Mouse (Mus musculus) heart, postnatal 10 days (tissue): ENCODE measurements around the gene Lgals4. TPM values are rescaled to one million over a fixed set of nuclear protein-coding genes. Genes with fewer than 3 reads are reported as not detected.

Source experiments
- DNase-seq, 2 experiments: peaks; one replicate each; pipeline ENCODE4 v3.0.0; 2021
- intact Hi-C: fragments of 180-260 bp; cut with DNase I; formaldehyde crosslinking; loops from one replicate; pipeline ENCODE4 v1.15.1; 2025
- total RNA-seq, 2 experiments: library from RNA; stranded (reverse); gene quantifications; 2 replicates each; pipeline ENCODE4 v1.2.3; 2021

Gene Lgals4
- 10 to 100 TPM; 35.0 to 35.8 TPM for total RNA-seq

DNA sequence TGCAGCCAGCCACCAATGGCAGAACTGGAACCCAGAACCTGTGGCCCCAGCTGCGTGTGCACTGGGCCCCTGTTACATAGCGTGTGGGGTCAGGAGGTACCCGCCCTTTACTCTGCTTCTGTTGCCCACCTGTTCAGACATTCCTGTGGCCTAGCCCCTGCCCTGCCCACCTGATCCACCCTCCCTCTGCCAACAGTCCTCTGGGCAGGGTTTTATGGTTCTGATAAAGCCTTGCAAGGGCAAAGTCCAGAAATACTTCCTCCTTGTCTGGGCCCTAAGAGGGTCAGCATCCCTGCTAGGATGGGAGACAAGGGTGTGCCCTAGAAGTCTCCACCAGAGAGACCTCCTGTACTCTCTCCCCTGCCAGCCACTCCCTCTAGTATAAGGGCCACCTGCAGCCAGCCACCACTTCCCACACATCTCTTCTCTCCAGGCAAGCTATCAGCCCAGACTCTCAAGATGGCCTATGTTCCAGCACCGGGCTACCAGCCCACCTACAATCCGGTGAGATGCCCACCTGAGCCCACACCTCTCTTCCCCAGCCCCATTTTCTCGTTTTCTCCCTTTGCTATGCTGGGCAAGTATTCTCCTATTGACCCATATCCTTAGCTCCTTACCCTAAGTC lies at the start of gene Lgals4:
Gene Lgals4 (plus strand): TSS at position 132 of the 625 bp plus-strand sequence.
- intact Hi-C loops = no loop called here
- DNase-seq = peak in 1 of 2 experiments; percentile 26

GRCm38 (mm10) chr7:28785161-28785560 lies 48.5 kb upstream of the Lgals4 start:
- no peak for DNase-seq
- intact Hi-C loops = no loop called here

DNA sequence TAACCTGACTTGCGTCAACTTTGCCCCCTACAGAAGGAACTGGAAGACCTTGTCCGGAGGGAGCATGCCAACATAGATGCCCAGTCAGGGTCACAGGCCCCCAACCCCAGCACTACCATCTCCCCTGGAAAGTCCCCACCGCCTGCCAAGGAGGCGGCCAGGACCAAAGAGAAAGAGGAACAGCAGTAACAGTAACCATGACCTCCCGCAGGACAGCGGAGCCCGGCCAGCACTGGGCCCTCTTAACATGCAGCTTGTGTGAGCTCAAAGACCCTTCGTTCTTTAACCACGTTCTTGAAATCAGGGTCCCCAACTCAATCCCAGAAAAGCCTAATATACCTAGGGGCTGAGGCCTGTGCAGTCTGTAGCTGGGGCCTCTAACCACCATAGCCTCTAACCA lies 45.8 kb upstream of the Lgals4 start:
- intact Hi-C loops = no loop called here
- DNase-seq = no peak

- intact Hi-C loops = no loop called here
- DNase-seq = no peak
These were observed 45.1 kb upstream of the Lgals4 start, which contains the start of gene Rinl for GRCm38 (mm10) chr7:28788307-28789195. Rinl (plus strand) TSS chr7:28788969.

DNA sequence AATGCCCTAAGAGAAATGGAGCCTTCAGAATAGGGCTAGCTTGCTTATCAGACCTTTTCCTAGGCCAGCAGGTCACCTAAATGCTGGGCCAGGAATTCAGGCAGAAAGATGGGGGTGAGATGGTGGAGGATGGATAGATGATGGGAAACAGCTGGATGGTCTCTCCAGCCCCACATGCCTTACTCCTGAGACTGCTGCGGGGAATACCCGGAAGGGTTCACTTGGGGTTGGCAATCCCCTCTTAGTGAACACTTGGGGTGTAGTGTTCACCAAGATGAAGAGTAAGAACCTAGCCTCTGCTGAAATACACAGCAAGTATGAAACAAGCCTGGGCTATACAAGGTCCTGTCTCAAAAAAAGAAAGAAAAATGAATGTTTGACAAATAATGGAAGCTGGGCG lies 44.4 kb upstream of the Lgals4 start:
- intact Hi-C loops = no loop called here

DNA sequence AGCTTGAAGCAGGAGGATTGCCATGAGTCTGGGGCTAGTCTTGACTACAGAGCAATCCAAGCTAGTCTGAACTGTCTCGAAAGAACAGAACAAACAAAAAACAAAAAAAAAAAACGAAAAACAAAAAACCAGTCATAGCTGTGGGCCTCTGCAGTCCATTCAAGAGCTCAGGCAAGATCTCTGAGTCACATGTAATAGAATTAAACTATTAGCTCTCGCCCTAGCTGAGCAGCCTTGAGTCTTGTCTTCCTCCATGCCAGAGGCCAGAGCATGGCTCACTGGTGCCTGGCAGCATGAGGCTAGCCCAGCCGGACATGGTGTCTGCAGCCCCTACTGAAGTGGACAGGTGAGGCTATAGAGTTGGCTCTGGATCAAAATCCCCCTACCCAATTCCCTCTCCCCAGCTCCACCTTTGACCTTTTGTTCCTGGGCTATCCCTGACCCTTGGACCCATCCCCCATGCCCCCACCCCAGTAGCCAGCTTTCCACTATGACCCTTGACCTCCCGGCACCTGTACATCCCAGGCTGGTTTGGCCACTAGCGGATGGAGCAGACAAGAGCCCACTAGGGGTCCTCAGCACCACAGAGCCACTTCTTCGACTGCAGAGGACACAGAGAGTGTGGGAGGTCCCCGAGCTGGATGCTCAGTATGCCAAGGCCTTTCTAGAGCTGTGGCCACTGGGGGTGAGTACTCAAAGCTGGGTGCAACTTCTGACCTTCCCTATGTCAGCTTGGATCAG lies 43.4 kb upstream of the Lgals4 start:
- DNase-seq = no peak
- intact Hi-C loops = loop anchor here (5.0 kb wide), 1 partner anchor 182 kb away; no protein-coding TSS in a partner anchor

More for the DNA sequence above, 44.4 kb upstream of the Lgals4 start:
- no peak for DNase-seq

GRCm38 (mm10) chr7:28791706-28792105 lies 41.9 kb upstream of the Lgals4 start:
- intact Hi-C loops = loop anchor here (5.0 kb wide), 1 partner anchor 181 kb away; no protein-coding TSS in a partner anchor

GRCm38 (mm10) chr7:28792391-28793185 lies 41.1 kb upstream of the Lgals4 start:
- DNase-seq = no peak
- intact Hi-C loops = loop anchor here (5.0 kb wide), 1 partner anchor 180 kb away; no protein-coding TSS in a partner anchor

More at GRCm38 (mm10) chr7:28791706-28792105, 41.9 kb upstream of the Lgals4 start:
- no peak for DNase-seq

DNA sequence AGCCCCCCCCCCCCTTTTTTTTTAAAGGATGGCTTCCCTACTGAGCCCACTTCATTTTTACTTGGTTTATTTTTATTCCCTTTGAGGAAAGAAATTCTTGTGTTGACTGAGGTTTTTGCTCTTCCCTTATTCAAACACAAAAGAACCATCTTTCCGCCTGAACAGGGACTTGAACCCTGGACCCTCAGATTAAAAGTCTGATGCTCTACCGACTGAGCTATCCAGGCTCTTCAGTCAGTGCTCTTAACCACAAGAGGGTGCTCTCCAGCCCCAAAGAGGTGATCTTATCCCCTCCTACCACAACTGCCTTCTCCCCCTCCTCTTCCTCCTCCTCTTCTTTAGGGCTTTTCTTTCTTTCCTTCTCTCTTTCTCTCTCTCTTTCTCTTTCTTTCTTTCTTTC lies 39.8 kb upstream of the Lgals4 start:
- peak; percentile 45 to 51 for DNase-seq
- intact Hi-C loops = loop anchor here (2.0 to 5.0 kb wide), 2 partner anchors 33 to 178 kb away; no protein-coding TSS in a partner anchor

DNA sequence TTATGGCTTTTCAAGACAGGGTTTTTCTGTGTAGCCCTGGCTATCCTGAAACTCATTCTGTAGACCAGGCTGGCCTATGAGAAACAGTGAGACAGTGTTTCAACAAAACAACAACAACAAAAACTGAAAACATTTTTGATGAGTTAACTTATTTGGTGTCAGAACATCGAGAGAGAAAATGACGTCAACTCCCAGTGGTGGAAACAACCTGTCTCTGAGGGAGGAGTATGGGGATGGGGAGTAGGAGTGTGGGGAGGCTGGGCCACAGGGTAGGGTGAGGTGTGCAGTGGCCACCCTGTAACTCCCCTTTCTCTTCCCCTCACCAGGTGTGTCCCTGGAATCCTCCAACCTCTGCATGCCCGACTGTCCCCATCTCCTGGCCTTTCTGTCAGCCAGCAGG lies 39.2 kb upstream of the Lgals4 start:
- intact Hi-C loops = loop anchor here (2.0 to 5.0 kb wide), 2 partner anchors 32 to 178 kb away; no protein-coding TSS in a partner anchor
- no peak for DNase-seq

DNA sequence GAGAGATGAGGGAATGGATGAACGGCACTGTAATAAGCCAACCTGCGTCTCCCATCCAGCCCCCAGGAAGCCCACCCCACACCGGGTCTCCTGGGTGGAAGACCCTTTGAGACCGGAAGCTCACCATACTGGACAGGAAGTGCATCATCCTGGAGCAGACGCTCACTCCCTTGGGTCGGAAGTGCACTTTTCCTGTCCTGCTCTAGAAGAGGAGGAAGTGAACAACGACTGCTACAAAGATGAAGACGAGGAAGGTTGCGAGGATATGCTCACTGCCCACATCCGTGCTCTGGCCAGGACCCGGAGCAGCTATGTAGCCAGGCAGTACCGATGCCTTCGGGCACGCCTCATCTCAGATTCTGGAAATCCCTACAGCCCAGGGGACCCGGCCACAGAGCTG lies 37.8 kb upstream of the Lgals4 start:
- intact Hi-C loops = loop anchor here (1.0 to 5.0 kb wide), 3 partner anchors 31 to 246 kb away; no protein-coding TSS in a partner anchor
- DNase-seq = no peak

DNA sequence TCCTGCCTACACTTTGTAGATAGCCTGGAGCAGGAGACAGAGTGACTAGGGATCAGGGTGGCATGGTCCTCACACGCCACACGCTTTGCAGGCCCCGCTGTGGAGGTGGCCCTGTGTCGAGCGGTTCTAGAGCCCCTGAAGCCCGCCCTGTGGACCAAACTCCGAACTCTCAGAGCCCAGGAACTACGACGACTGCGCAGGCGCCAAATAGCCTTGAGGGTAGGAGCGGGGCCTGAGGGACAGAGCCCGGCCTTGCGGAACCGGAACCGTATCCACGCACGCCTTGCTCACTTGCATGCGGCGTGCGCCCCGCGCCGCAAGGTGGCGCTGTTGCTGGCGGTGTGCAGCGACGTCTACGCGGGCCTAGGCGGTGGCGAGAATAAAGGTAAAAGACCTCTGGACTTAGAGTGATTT lies 37.1 kb upstream of the Lgals4 start:
- DNase-seq = peak; percentile 84 to 90
- intact Hi-C loops = loop anchor here (1.0 to 5.0 kb wide), 2 partner anchors 71 to 246 kb away; no protein-coding TSS in a partner anchor

DNA sequence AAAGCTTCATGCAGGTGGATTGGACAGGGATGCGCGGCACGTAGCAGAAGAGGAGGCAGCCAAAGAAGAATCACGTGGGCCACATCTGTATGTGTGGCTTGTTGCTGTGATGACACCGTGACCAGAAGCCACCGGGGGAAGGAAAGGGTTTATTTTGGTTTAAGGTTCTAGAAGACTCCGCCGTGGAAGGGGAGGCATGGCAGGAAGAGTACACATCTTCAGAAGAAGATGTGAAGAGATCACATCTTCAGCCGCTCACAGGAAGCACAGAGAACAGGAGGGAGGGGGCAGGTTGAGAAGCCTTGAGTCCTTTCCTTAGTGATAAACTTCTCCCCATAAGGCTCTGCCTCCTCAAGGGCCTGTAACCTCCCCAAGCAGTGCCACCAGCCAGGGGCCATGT lies 33.7 kb upstream of the Lgals4 start:
- intact Hi-C loops = loop anchor here (5.0 kb wide), 1 partner anchor 242 kb away; no protein-coding TSS in a partner anchor
- DNase-seq = no peak

- no peak for DNase-seq
- intact Hi-C loops = no loop called here
These were observed 32.2 kb upstream of the Lgals4 start for GRCm38 (mm10) chr7:28801451-28801850.

- intact Hi-C loops = no loop called here
These were observed 31.6 kb upstream of the Lgals4 start for GRCm38 (mm10) chr7:28801901-28802670.

DNA sequence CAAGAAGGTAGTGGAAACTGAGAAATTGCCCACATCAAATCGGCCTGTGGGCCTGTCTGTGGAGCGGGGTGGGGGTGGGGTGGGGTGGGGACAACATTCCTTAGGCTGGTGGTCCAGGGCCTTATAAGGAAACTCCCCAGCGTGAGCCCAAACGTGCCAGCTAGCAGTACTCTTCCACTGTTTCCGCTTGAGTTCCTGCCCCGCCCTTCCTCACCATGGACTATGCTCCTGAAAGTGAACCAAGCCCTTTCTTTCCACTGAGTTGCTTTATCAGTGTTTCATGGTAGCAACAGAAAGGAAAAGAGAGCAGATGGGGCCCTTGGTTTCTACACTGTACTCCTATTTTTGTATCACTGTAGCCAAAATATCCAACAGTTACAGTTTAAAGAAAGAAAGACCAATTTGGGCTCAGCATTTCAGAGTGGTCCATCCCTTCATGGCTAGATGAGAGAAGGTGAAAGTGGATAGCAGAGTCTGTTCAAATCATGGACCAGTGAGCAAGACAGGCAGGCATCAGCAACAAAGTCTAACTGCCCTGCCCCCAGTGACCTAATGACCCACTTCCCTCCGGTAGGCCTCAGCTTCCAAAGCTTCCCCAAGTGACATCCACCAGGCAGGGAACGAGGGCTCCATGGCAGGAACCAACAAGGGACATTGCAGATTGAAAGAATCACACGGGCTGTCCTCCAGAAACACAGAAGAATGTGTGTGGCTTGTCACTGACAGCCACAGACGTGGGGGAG lies 30.6 kb upstream of the Lgals4 start:
- intact Hi-C loops = no loop called here
- DNase-seq = peak in 1 of 2 experiments; percentile 48

More at GRCm38 (mm10) chr7:28801901-28802670, 31.6 kb upstream of the Lgals4 start:
- DNase-seq = peak in 1 of 2 experiments; percentile 72

- intact Hi-C loops = no loop called here
- DNase-seq = no peak
These were observed 29.9 kb upstream of the Lgals4 start for GRCm38 (mm10) chr7:28803756-28804155.

GRCm38 (mm10) chr7:28806869-28807268 lies 26.8 kb upstream of the Lgals4 start:
- intact Hi-C loops = loop anchor here (5.0 kb wide), 1 partner anchor 625 kb away; no protein-coding TSS in a partner anchor
- peak in 1 of 2 experiments; percentile 49 for DNase-seq
